Mouse (Mus musculus) gastrocnemius, postnatal 25 days (tissue): Measurements from ENCODE around the gene Dmrt1. TPM values are rescaled to one million over a fixed set of nuclear protein-coding genes. Genes with fewer than 3 reads are reported as not detected.
"Not testable (repeated sequence)": the region's sequence is repeated elsewhere in the genome, so short reads cannot be mapped to it uniquely, and the experiment has no call there.

Experiments used
- DNase-seq: peaks from one replicate; pipeline ENCODE4 v3.0.0; 2022
- long read RNA-seq, 2 experiments: library from polyadenylated mRNA; stranded (forward); transcript quantifications; one replicate each; pipeline ENCODE4 v2.0.0; 2021
- total RNA-seq, 2 experiments: library from RNA; stranded (reverse); gene quantifications; 1 replicate in 1 of 2; 2 replicates in 1 of 2; pipeline ENCODE4 v1.2.3; 2021

Gene Dmrt1
- total RNA-seq = not detected
- long read RNA-seq, experiment 1 = 0 reads
- long read RNA-seq, experiment 2 = 0 reads

DNA sequence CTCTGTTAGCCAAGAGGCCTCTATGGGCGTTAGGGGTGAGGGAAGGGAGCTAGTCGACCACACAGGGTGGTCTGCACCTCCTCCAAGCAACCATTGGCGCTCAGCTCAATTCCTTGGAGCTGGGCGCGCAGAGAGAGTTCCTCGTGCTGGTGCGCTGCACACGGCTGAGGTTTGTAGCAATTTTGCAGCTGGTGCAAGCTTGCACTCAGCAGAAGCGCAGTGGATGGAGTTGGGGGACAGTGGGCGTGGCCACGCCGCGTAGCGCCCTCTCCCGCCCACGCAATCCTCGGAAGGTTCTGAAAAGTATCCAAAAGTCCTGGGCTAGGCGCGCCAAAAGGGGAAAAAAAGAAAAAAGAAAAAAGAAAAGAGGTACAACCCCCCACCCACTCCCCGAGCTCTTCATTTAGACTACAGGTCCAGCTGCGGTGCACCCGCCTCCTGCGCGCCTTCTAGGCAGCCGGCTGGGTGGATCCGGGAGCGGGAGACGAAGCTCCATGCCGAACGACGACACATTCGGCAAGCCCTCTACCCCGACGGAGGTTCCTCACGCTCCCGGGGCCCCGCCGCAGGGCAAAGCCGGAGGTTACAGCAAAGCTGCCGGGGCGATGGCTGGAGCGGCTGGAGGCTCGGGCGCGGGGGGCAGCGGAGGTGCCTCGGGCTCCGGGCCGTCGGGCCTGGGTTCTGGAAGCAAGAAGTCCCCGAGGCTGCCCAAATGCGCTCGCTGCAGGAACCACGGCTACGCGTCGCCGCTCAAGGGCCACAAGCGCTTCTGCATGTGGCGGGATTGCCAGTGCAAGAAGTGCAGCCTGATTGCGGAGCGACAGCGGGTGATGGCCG lies at the start of gene Dmrt1:
Gene Dmrt1 (plus strand): TSS at position 259 of the 837 bp plus-strand sequence.
- no peak for DNase-seq

- DNase-seq = no peak
Measured at GRCm38 (mm10) chr19:25460760-25461159, 44.7 kb upstream of the Dmrt1 start.

DNA sequence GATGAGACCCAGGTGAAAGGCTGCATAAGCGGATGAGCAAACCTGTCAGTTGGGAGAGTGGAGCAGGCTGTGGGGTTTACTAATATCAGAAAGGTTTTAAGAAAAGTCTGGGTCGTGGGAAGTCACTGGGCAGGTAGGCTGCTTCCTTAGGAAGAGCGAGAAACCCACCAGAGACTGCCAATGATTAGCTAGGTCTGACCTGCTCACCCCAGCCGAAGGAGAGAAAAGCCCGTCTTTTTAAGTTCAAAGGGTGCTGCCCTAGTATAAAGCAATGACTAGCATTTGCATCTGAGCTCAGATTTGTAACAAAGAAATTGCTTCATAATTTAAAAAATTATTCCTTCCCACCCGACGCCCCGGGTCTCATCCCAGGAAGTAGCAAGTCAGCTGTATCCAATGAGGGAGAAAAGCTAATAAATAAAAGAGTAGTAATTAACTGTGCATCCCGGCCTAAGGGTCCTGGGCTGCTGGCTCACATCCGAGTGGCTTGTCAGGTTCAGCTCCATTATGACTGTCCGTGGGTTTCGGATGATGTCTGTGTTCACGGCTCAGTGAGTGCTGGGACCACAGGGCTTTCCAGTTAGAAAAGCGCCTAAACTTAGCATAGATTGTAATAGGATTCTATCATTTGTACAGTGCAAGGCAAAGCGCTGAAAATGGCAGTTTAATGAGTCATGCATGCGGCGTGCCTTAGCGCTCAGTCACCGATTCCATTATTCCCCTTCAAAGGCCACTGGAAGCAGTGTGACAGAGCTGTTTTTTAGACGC lies 43.7 kb upstream of the Dmrt1 start:
- no peak for DNase-seq

GRCm38 (mm10) chr19:25475806-25476205 lies 29.6 kb upstream of the Dmrt1 start:
- not testable (repeated sequence) for DNase-seq

GRCm38 (mm10) chr19:25479152-25479669 lies 26.2 kb upstream of the Dmrt1 start:
- DNase-seq = no peak

GRCm38 (mm10) chr19:25480820-25481219 lies 24.6 kb upstream of the Dmrt1 start:
- no peak for DNase-seq

GRCm38 (mm10) chr19:25486561-25486960 lies 18.9 kb upstream of the Dmrt1 start:
- no peak for DNase-seq

DNA sequence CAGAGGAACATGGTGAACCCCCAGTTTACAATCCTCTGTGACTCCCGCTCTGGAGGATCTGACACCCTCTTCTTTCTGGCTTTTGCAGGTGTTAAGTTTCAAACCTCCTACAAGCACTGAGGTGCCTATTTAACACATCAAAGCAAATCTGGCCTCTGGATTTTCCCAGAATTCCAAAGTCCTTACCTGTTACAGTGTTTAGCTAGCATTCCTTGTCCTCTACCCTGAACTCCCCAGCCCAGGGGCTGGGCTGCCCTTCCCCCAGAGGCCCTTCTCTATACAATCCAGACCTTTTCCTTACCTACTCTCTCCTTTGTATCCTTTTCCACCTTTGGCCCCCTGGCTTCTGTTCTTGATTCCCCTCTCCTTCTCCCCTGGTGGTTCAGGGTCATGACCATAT lies 18.1 kb upstream of the Dmrt1 start:
- no peak for DNase-seq

- DNase-seq = no peak
Measured at GRCm38 (mm10) chr19:25488546-25488945, 16.9 kb upstream of the Dmrt1 start.

DNA sequence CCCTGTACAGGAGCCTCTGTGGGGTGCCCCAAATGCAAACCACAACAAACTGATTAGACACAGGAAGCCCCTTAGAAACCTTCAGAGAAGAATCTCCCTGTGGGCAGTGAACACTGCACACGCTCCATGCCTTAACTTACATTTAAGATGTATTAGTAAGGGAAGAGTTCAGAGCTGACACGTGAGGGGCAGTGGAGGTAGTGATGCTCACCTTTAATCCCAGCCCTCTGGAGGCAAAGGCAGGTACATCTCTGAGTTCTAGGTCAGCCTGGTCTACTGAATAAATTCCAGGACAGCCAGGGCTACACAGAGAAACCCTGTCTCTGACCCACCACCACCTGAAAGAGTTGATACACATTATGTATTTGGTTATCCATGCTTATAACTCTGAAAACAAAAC lies 15.9 kb upstream of the Dmrt1 start:
- DNase-seq = no peak

- DNase-seq = no peak
Measured at GRCm38 (mm10) chr19:25497434-25497833, 8.0 kb upstream of the Dmrt1 start.

- no peak for DNase-seq
Measured at GRCm38 (mm10) chr19:25504878-25505277, 540 bp upstream of the Dmrt1 start.

- DNase-seq = no peak
Measured at GRCm38 (mm10) chr19:25506616-25507015, 1.2 kb downstream of the Dmrt1 start.

GRCm38 (mm10) chr19:25514986-25515530 lies 9.6 kb downstream of the Dmrt1 start:
- DNase-seq = no peak

DNA sequence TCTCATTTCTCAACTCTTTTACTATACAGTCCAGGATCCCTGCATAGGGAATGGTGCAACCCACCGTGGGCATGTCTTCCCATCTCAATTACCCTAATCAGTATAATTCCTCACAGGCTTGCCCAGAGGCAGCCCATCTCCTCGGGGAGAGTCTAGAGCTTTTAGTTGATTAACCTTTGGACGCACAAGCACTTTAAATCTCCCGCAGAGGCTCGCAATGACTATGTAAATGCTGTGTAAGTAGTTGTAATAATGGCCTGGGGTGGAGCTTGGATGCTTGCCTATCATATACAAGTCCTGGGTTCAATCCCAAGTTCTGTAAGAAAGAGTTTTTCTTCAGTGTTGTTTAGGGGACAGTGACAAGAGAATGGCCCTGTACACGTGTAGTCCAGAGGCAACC lies 18.7 kb downstream of the Dmrt1 start:
- DNase-seq = no peak

- no peak for DNase-seq
Measured at GRCm38 (mm10) chr19:25525726-25526125, 20.3 kb downstream of the Dmrt1 start.

GRCm38 (mm10) chr19:25529673-25530072 lies 24.3 kb downstream of the Dmrt1 start:
- DNase-seq = no peak

DNA sequence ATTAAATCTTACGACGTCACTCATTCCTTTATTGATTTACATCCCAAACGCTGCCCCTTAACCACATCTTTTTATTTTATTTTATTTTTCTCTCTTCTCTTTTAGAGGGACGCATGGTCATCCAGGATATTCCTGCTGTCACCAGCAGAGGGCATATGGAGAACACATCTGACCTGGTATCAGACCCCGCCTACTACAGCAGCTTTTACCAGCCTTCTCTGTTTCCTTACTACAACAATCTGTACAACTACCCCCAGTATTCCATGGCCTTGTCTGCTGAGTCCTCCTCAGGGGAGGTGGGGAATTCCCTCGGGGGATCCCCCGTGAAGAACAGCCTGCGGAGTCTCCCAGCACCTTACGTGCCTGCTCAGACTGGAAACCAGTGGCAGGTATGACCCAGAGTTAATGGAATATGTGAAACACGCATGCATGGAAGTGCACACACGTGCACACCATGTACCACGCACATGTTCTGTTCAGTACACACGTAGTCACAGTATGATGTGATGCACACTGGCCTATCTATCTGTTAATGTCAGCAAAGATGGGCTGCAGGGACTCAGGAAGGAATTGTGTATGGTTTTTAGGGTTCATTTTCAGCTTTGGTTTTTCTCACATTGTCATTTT lies 40.4 kb downstream of the Dmrt1 start:
- DNase-seq = no peak

- DNase-seq = no peak
Measured at GRCm38 (mm10) chr19:25547086-25547643, 41.7 kb downstream of the Dmrt1 start.

- DNase-seq = no peak
Measured at GRCm38 (mm10) chr19:25550346-25550745, 44.9 kb downstream of the Dmrt1 start.

- no peak for DNase-seq
Measured at GRCm38 (mm10) chr19:25551053-25551452, 45.6 kb downstream of the Dmrt1 start.

GRCm38 (mm10) chr19:25564430-25564829 lies 59.0 kb downstream of the Dmrt1 start:
- no peak for DNase-seq
